Mouse (Mus musculus): ENCODE measurements at regions not wholly inside any gene's neighbourhood (a gene's known extent, or its start where the extent isn't known, plus 50 kb on each side); places are given as distances from the start of the nearest gene placed in this dataset.

DNA sequence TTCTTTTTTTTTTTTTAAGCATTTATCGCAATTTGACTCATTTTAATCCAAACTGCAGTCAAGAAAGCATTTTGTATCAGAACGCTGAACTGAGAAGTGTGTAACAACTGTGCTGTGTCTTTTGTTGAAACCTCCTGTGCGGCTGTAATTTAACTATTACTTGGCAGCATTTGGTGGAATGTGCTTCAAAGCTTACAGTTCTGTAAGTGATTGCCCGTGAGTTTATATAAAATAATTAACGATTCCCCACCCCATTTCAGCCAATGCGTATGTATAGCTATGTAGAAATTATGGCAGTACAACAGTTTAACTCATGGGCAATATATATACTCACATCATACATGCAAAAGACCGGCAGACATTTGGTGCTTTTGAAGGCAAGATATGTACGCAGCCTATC, 421.8 kb upstream of the Ubash3b start:
- no peak for ATAC-seq (ENCODE audit: extremely low read depth, insufficient number of reproducible peaks, low FRiP score, poor library complexity, severe bottlenecking)

DNA sequence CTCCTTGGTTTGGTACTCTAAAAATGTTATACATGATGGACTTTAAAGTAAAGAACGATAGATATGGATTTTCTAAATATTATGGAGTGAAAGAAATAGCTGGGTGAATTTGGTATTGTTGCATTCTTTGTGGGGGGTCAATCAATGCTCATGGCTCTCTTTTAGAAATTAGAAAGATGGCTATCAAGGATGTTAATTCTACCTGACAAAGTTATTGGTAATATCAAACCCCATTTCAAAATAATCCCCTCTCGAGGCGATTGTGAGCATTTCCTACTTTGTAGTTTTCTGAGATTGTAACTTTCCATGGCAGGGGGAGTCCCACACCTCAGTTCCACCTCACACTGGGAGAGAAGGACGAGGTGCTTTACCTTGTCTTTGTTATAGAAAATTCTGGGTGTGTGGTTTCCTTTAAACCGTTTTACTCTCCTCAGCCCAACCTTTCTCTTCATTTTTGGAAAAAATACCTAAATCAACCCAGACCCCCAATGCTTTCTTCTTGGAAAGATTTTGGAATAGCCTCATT, 421.3 kb upstream of the Ubash3b start:
- no peak for ATAC-seq (ENCODE audit: extremely low read depth, insufficient number of reproducible peaks, low FRiP score, poor library complexity, severe bottlenecking)

DNA sequence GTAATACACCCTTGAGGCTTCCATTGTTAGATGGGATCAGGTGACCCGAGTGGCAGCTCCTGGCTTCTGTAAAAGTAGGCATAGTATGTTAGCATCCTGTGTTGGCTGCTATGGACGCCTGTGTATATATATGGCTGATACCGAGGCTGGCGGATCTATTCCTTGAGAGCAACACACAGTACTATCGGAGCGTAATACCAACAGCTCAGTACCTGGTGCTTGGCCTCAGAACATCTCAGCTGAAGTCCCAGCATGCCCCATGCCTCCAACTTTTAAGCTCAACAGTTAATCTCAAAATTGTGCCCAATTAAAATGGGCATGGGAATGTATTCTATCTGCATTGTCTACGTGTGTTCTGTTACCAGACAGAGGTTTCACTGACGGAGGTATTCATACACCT, 420.7 kb upstream of the Ubash3b start:
- ATAC-seq (ENCODE audit: extremely low read depth, insufficient number of reproducible peaks, low FRiP score, poor library complexity, severe bottlenecking), result no peak

DNA sequence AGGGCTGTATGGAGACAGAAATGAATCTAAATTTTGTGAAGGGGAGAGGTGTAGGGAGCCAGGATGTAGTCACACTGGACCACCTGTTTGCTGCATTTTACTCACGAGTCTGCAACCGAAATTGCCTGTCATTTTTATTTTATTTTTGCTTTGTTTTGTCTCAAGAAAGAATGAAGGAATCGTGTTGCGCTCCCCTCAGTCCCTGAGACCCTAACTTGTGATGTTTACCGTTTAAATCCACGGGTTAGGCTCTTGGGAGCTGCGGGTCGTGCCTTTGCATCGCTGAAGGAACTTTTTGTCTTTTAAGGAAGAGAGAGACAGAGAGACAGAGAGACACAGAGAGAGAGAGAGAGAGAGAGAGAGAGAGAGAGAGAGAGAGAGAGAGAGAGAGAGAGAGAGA, 420.2 kb upstream of the Ubash3b start:
- ATAC-seq (ENCODE audit: extremely low read depth, insufficient number of reproducible peaks, low FRiP score, poor library complexity, severe bottlenecking), result no peak

DNA sequence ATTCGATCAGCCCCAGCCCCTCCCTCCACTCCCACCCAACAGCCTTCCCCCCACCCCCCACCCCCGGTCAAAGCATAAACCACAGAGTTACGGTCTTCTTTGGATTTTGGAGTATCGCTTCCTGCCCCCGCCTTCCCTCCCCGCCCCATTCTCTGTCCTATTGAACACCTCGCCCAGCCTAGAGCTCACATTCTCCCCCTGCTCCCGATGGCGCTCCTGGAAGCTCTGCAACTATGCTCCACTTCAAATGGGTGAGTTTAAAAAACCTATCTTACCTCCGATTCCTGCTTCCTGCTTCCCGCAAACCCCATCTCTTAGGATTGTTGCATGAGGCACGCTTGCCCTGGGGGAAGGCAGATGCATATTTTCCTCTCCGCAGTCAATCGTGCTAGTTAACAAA, 419.7 kb upstream of the Ubash3b start:
- no peak for ATAC-seq (ENCODE audit: extremely low read depth, insufficient number of reproducible peaks, low FRiP score, poor library complexity, severe bottlenecking)

DNA sequence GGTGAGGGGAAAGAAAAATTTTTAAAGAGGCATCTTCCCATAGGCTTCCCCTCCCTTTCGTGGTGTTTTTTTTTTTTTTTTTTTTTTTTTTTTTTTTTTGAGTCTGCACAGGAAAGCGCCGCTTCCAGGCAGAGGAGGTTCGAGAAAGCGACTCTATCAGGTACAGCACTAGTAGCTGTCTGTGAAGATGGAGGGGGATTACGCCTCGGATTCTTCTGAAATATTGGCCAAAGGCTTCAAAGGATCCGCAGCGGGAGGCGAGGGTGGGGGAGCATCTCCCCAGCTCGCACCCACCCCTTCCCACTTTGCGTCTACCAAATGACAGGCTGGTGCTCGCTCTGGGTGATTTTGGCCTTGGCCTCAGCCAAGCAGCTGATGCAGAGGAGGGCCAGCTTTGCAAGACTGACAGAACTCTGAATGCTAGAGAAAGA, 419.1 kb upstream of the Ubash3b start:
- no peak for ATAC-seq (ENCODE audit: extremely low read depth, insufficient number of reproducible peaks, low FRiP score, poor library complexity, severe bottlenecking)

DNA sequence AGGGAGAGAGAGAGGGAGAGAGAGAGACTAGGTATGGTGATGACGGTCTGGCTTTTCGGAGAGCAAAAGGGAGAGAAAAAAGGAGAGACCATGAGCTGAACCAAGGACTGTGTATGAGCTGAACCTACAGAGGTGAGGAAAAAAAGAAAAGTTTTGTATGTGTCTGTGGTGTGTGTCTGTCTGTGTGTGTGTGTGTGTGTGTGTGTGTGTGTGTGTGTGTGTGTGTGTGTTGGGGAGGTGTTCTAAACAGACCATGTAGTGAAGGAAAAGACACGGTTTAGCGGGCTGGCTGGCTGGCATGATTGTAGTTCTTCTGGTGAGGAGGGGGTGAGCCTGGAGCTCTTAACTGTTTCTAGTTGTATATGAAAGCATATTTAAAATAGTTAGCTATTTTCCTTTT, 418.6 kb upstream of the Ubash3b start:
- ATAC-seq (ENCODE audit: extremely low read depth, insufficient number of reproducible peaks, low FRiP score, poor library complexity, severe bottlenecking), result no peak

DNA sequence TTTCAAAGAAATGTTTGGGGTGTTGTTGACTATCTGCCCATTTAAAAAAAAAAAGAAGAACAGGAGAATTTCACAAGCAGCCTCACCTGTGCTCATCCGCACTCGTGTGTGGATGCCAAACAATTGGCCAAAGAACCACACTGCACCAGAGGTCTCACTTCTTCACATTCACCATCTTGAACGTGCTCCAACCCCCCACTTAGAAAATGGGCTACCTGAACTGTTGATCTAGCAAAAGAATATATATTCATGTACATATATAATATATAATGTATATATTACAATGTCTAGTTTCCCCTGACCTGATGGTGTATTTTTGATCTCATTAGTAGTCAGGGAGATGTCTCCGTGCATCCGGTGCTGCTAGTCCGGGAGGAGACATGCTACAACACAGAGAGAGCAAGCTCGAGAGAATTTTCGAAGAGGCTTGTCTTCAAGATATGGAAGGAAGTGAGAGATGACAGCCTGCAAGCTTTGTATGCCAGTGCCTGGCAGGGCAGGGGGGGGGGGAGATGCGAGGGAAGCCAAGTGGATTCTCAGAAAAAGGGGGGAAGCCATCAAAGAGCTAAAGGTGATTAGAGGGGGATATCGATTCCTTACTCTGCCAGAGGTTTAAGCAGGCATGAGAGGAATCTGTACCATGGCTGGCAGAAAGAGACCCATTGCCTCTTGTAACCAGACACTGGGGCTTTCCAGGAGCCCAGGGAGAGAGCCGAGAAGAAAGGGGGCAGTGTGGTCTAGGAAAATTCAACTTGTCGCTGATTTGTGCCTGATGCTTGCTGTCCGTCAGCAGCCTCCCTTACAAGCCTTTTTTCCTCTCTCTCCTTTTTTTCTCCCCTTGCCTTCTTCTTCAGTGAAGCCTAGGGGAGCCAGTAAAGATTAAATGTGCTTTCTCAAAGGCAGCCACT, 417.9 kb upstream of the Ubash3b start:
- ATAC-seq (ENCODE audit: extremely low read depth, insufficient number of reproducible peaks, low FRiP score, poor library complexity, severe bottlenecking), result no peak

DNA sequence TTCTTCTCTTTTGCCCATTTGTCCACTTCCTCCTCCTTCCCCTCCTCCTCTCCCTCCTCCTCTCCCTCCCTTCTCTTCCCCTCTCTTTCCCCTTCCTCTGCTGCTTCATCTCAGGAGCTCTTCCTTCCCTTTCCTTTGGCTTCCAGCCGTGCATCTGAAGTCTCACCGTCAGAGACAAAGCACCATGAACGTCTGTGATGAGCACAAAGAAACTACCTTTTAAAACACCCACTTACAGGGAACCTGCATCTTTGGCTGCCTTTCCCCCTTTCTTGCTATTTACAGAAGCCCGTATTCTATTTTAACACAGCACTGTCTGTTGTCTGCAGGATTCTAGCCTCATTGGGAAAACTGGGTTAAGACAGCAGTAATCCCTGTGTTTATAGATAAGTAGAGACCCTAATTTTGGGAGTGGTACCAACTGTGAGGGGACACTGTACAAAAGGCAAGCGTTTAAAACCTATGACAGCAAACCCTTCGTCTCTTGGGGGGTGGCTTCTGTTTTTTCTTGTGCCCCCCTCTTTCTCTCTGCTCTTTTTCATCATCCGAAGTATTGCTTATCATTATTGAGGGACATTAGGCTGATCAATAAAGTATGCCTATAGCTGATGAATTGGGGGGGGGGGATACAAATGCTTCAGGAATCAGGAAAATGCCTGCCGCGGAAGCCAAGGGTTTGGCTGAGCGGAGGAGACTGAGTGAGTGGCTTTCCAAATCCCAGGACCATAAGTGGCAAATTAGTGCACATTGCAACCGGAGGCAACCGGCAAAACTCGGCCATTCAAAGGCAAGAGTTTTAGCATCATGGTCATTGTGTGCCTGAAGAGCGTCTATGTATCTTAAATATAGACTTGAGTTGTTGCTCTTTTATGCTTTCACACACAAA, 417.0 kb upstream of the Ubash3b start:
- ATAC-seq (ENCODE audit: extremely low read depth, insufficient number of reproducible peaks, low FRiP score, poor library complexity, severe bottlenecking), result no peak

DNA sequence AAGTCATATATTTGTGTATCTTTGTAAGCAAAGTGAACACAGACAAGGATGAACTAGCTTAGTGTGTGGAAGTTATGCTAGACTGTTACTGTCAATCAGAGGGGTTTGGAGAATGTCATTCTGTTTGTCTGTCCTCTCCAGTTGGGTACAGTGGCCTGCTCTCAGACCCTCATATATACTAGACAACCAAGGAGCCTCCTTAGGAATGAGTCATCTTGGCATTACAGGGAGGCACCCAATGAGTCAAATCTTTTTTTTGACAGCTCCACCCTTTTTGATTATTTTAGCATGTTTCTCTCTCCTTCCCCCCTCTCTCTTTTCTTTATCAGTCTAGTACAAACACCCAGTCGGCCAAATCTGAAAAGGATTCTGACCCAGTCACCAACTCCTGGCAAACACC, 416.3 kb upstream of the Ubash3b start:
- ATAC-seq (ENCODE audit: extremely low read depth, insufficient number of reproducible peaks, low FRiP score, poor library complexity, severe bottlenecking), result no peak

DNA sequence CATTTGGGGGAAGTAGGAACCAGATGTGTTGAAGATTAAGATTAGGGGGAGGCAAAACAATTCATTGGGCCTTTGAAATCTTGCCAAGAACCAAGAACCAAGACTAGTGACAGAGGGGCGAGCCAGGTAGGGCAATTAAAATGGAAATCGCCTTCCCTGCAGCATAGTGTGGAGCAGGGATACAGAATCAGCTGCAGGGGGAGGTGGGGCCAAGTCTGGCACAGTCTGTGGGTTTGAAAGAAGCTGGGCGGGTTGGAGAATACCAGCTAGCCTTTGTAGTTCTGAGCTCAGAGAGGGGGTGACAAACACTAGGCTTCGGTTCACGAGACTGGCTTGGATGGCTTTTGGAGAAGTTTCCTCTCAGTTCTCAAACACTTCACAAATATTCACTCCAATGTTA, 414.3 kb upstream of the Ubash3b start:
- ATAC-seq (ENCODE audit: extremely low read depth, insufficient number of reproducible peaks, low FRiP score, poor library complexity, severe bottlenecking), result no peak

DNA sequence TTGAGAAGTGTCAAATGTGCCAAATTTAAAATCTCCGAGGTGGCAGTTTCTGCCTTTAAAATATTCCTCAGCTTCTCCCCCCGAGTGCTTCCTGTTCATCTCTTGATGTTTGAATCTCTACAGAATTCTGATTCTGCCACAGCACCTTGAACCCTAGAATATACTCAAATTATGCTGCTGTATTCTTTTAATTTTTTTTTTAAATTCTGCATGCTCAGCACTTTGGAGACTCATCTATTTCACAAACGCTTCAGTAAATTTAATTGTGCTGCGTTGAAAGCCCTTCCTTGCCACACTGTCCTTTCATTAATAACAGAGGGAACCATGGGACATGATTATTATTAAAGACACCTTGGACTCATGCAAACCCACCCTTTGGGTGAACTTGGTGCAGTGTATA, 408.8 kb upstream of the Ubash3b start:
- ATAC-seq (ENCODE audit: extremely low read depth, insufficient number of reproducible peaks, low FRiP score, poor library complexity, severe bottlenecking), result no peak

DNA sequence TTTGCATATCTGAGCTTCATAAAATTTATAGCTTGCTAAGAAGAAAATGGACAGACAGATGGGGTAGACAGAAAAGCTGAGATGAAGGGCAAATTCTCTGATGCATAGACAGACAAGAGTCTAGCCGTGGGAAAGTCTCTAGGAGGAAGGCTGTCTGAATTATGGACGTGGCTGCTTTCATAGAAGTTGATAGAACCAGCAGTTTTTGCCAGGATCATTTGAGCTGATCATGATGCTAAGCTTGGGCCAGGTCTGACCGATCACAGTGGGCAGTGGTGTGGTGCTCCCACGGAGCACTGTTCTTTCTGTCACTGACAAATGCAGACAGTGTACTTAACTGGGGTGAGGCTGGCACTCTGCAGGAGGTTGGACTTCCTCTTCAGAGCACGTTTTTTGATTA, 405.0 kb upstream of the Ubash3b start:
- no peak for ATAC-seq (ENCODE audit: extremely low read depth, insufficient number of reproducible peaks, low FRiP score, poor library complexity, severe bottlenecking)

DNA sequence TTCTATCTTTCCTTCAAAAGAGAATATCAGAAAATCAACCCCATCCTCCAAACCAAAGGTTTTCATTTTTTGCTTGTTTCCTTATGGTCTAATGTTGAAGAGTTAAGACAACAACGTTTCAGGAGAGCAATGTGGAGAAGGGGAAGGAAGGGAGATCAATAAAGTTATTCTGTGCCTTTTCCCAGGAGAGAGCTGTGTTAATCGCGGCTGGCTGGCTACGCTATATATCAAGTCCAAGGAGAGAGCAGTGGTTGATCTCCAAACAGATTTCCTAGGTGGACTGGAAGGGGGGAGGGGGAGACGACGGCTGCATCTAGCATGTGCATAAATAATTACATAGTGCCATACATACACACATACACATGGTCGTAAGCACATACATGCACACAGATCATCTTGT, 404.3 kb upstream of the Ubash3b start:
- ATAC-seq (ENCODE audit: extremely low read depth, insufficient number of reproducible peaks, low FRiP score, poor library complexity, severe bottlenecking), result no peak

DNA sequence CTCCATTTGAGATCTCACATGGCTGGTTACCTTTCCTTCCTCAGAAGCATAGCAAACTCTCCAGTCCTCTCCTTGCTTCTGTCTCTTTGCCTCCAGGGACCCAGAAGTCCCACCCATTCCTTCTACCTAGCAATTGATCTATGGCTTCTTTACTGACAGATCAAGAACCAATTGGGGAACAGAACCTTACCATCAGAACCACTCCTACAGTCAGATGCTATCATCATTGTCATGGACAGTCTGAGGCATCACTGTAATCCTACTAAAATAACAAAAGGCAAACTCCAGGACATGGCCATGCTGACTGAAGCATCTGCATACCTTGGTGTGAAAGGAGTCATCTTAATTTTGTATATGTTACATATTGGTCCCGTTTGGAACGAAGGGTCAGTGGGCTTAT, 401.9 kb upstream of the Ubash3b start:
- no peak for ATAC-seq (ENCODE audit: extremely low read depth, insufficient number of reproducible peaks, low FRiP score, poor library complexity, severe bottlenecking)

DNA sequence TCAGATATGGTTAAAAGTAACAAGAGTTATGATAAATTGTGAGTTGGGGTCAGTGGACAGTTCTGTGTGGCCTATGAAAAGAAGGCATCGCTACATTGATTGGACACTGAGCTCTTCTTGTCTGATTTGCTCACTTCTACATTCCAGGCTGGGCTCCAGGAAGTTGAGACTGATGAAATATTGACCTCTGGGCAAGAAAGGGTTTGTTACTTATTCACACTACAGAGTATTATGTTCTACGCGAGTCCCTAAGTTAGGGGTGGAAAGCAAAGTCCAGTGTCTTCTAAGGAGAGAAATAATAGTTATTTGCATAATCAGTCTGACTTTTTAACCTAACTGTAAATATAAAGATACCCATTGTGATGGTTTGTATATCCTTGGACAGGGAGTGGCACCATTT, 397.0 kb upstream of the Ubash3b start:
- no peak for ATAC-seq (ENCODE audit: extremely low read depth, insufficient number of reproducible peaks, low FRiP score, poor library complexity, severe bottlenecking)

DNA sequence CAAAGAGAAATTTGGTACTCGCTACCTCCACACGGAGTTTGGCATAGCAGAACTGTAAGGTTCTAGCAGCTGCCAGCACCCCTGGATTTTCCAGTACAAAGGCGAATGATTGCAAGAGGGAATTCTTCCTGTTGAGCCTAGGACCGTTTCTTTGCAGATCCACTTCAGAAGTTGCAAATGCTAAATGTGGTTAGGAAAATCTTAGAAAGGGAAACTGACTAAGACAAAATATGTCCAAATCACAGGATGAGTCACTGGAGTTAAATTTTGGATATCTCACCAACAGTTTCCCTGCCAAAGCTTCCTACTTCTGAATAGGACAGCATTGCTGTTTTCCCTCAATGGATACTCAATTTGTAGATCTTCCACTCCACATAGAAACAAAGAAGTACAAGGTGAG, 395.4 kb upstream of the Ubash3b start:
- no peak for ATAC-seq (ENCODE audit: extremely low read depth, insufficient number of reproducible peaks, low FRiP score, poor library complexity, severe bottlenecking)

DNA sequence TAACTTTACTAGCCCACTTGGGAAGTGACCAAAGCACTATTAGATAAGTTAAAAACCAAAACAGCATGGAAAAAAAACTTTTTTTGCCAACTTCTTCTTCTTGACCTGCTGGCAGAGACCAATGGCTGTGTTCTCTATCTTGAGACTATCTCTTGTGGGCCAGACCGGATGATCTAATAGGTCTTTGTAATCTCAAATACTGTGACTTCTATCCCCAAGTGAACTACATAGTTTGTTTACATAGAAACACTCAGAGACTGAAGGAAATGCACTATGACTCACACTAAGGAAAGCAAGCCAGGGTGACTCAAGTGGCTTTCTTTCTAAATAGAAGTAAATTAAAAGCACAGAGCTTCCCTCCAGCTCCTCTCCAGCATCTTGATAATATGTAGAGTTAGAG, 384.3 kb upstream of the Ubash3b start:
- no peak for ATAC-seq (ENCODE audit: extremely low read depth, insufficient number of reproducible peaks, low FRiP score, poor library complexity, severe bottlenecking)

DNA sequence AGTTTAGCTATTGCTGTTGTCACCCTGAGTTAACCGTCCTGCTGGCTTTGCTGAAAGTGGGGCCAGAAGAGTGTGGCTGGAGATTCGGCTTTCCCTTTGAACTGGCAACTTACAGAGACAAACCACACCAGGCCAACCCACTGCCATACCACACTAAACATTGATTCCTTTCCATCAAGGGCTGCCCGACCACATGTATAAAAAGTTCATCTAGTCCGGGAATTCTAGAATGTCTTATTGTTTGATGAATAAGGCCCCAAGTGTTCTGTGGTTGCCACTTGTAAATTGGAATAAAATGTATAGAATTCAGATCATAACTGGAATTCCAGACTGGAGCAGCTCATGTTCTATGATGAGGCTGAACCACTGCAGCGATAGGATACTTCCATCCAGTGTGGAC, 381.0 kb upstream of the Ubash3b start:
- ATAC-seq (ENCODE audit: extremely low read depth, insufficient number of reproducible peaks, low FRiP score, poor library complexity, severe bottlenecking), result no peak

DNA sequence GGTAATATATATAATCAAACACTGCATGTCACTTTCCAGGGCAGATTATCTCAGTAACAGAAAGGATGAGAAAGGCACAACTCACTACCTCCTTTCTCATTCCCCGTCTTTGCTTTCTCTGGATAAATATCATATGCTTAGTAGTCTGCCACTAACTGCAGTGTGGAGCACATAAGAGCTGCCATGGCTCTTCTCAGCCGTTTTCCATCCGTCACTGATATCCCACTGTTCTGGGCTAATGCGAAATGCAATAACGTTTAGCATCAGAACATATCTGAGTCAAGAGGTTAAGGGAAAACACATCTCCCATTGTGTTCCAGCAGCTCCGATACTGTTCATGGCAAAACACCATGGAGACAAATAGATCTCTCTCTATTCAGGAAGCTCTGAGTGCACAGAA, 379.8 kb upstream of the Ubash3b start:
- ATAC-seq (ENCODE audit: extremely low read depth, insufficient number of reproducible peaks, low FRiP score, poor library complexity, severe bottlenecking), result no peak

All from neutrophil, adult 5-6 weeks (primary cell).